Mouse (Mus musculus) erythroblast, embryonic 14.5 days (primary cell): ENCODE data around the gene Olfr545. TPM values are rescaled to one million over a fixed set of nuclear protein-coding genes. Genes with fewer than 3 reads are reported as not detected.
A peak's percentile ranks its signal among the peaks of the same experiment; 100 is the strongest.

Source experiments
- H3K27me3 ChIP-seq: 2 replicates; pipeline ENCODE4 v1.6.1; 2012; ENCODE audit warnings: inconsistent platforms; ENCODE audit not compliant: control insufficient read depth
- H3K36me3 ChIP-seq: 2 replicates; pipeline ENCODE4 v1.6.1; 2012; ENCODE audit warnings: mild to moderate bottlenecking, inconsistent platforms; ENCODE audit not compliant: control insufficient read depth
- H3K4me1 ChIP-seq: 2 replicates; pipeline ENCODE4 v1.6.1; 2012; ENCODE audit warnings: inconsistent platforms; ENCODE audit not compliant: control insufficient read depth
- H3K4me3 ChIP-seq: replicated peaks from 2 replicates; pipeline ENCODE3; 2012; ENCODE audit warnings: moderate library complexity, mild to moderate bottlenecking, inconsistent platforms
- H3K9me3 ChIP-seq: 2 replicates; pipeline ENCODE4 v1.6.1; 2012; ENCODE audit warnings: low read length, inconsistent platforms, mixed read lengths; ENCODE audit not compliant: control insufficient read depth
- GATA1 ChIP-seq: IDR thresholded peaks from 2 replicates; pipeline ENCODE4 v1.6.1; 2012; ENCODE audit warnings: low read length, inconsistent platforms, mixed read lengths
- TAL1 ChIP-seq: IDR thresholded peaks from 3 replicates; pipeline ENCODE4 v1.6.1; 2012; ENCODE audit warnings: low read length, inconsistent platforms, mixed read lengths
- polyA plus RNA-seq: library from polyadenylated mRNA; stranded (reverse); fragments of >175 nt; gene quantifications from 2 replicates; pipeline ENCODE4 v1.2.3, GENCODE M21; 2012

The Olfr545 gene
- not detected in 2 replicates for polyA plus RNA-seq

GRCm38 (mm10) chr7:102499473-102499872, at the start of gene Olfr545:
TSS of gene Olfr545 (minus strand) at chr7:102499573.
- H3K9me3 ChIP-seq: no peaks in the 10 kb centered on the region
- H3K27me3 ChIP-seq: no peaks in the 10 kb centered on the region; the same call in 1 of the 2 replicates
- no peak within 1 kb of the TSS for H3K4me3 ChIP-seq
- H3K4me1 ChIP-seq: no peaks in the 10 kb centered on the region
- H3K36me3 ChIP-seq: no peaks in the 10 kb centered on the region
- no peak for TF ChIP-seq GATA1
- no peak for TF ChIP-seq TAL1

- no peak overlapping the region for H3K4me3 ChIP-seq
- no peaks in the 10 kb centered on the region for H3K27me3 ChIP-seq
- TF ChIP-seq TAL1: no peak
- TF ChIP-seq GATA1: no peak
- no peaks in the 10 kb centered on the region for H3K4me1 ChIP-seq
- no peaks in the 10 kb centered on the region for H3K36me3 ChIP-seq
- no peaks in the 10 kb centered on the region for H3K9me3 ChIP-seq
Observed at GRCm38 (mm10) chr7:102541251-102541650, 41.9 kb upstream of the Olfr545 start.

GRCm38 (mm10) chr7:102540596-102540995, 41.2 kb upstream of the Olfr545 start, which contains the start of gene Olfr548-ps1:
TSS of gene Olfr548-ps1 (plus strand) at chr7:102540896.
- Histone ChIP-seq H3K9me3 (no peaks in the 10 kb centered on the region), H3K4me1 (no peaks in the 10 kb centered on the region), H3K27me3 (no peaks in the 10 kb centered on the region), H3K4me3 (no peak within 1 kb of the TSS), H3K36me3 (no peaks in the 10 kb centered on the region)
- TF ChIP-seq TAL1 (no peak), GATA1 (no peak)

GRCm38 (mm10) chr7:102534449-102534848, 35.1 kb upstream of the Olfr545 start, which contains the start of gene Olfr547:
TSS of gene Olfr547 (plus strand) at chr7:102534749.
- TF ChIP-seq GATA1 (no peak), TAL1 (no peak)
- H3K4me1 ChIP-seq: no peaks in the 10 kb centered on the region

GRCm38 (mm10) chr7:102529052-102529451, 29.7 kb upstream of the Olfr545 start:
- Histone ChIP-seq H3K9me3 (no peaks in the 10 kb centered on the region), H3K36me3 (no peaks in the 10 kb centered on the region), H3K4me3 (no peak overlapping the region), H3K4me1 (no peaks in the 10 kb centered on the region), H3K27me3 (no peaks in the 10 kb centered on the region)
- TF ChIP-seq TAL1 (no peak), GATA1 (no peak)

More at GRCm38 (mm10) chr7:102534449-102534848, 35.1 kb upstream of the Olfr545 start, which contains the start of gene Olfr547:
- Histone ChIP-seq H3K36me3 (no peaks in the 10 kb centered on the region), H3K9me3 (no peaks in the 10 kb centered on the region), H3K4me3 (no peak within 1 kb of the TSS), H3K27me3 (no peaks in the 10 kb centered on the region)

- H3K36me3 ChIP-seq: no peaks in the 10 kb centered on the region
- H3K4me1 ChIP-seq: peaks cover 3% of the 10 kb centered on the region; the same call in 1 of the 2 replicates
- peaks cover 16% of the 10 kb centered on the region for H3K27me3 ChIP-seq
- no peaks in the 10 kb centered on the region for H3K9me3 ChIP-seq
- H3K4me3 ChIP-seq: no peak overlapping the region
- no peak for TF ChIP-seq GATA1
- no peak for TF ChIP-seq TAL1
Observed at GRCm38 (mm10) chr7:102517051-102517335, 17.6 kb upstream of the Olfr545 start.

GRCm38 (mm10) chr7:102516261-102517050, 17.1 kb upstream of the Olfr545 start:
- no peak for TF ChIP-seq GATA1
- TF ChIP-seq TAL1: no peak
- H3K9me3 ChIP-seq: no peaks in the 10 kb centered on the region
- H3K27me3 ChIP-seq: peaks cover 16% of the 10 kb centered on the region
- H3K4me1 ChIP-seq: peaks cover 3% of the 10 kb centered on the region; the same call in 1 of the 2 replicates
- H3K36me3 ChIP-seq: no peaks in the 10 kb centered on the region
- H3K4me3 ChIP-seq: no peak overlapping the region

- TF ChIP-seq TAL1 (no peak), GATA1 (no peak)
- Histone ChIP-seq H3K27me3 (peaks cover 16% of the 10 kb centered on the region), H3K9me3 (no peaks in the 10 kb centered on the region), H3K4me1 (peaks cover 3% of the 10 kb centered on the region; the same call in 1 of the 2 replicates), H3K36me3 (no peaks in the 10 kb centered on the region), H3K4me3 (no peak overlapping the region)
Observed at GRCm38 (mm10) chr7:102514144-102514543, 14.8 kb upstream of the Olfr545 start.

GRCm38 (mm10) chr7:102512814-102513435, 13.6 kb upstream of the Olfr545 start:
- peaks cover 16% of the 10 kb centered on the region for H3K27me3 ChIP-seq
- H3K36me3 ChIP-seq: no peaks in the 10 kb centered on the region
- H3K4me3 ChIP-seq: peak overlapping the region; percentile 30
- TF ChIP-seq TAL1 (no peak), GATA1 (no peak)
- H3K9me3 ChIP-seq: no peaks in the 10 kb centered on the region
- H3K4me1 ChIP-seq: peaks cover 3% of the 10 kb centered on the region; the same call in 1 of the 2 replicates
